Mouse (Mus musculus) bone marrow, adult 2 months (tissue): ENCODE results near the gene Pigp. TPM values are rescaled to one million over a fixed set of nuclear protein-coding genes. Genes with fewer than 3 reads are reported as not detected.

Experiments
- H3K27ac ChIP-seq: fragments of 200-500 bp; 2 replicates; pipeline ENCODE4 v1.5.1; 2012; ENCODE audit warnings: low read depth, mild to moderate bottlenecking, control low read depth, inconsistent platforms, low read length; ENCODE audit not compliant: control insufficient read depth, poor library complexity, insufficient read depth
- H3K4me1 ChIP-seq: fragments of 200-500 bp; 2 replicates; pipeline ENCODE4 v1.6.1; 2011; ENCODE audit warnings: low read length; ENCODE audit not compliant: control insufficient read depth, insufficient read depth
- H3K4me3 ChIP-seq: fragments of 200-500 bp; replicated peaks from 2 replicates; pipeline ENCODE3; 2011; ENCODE audit warnings: mild to moderate bottlenecking, low read depth, low read length, control low read depth; ENCODE audit not compliant: control insufficient read depth
- CTCF ChIP-seq: fragments of 200-500 bp; IDR thresholded peaks from 2 replicates; pipeline ENCODE4 v1.5.1; 2011; ENCODE audit warnings: low read length, control low read depth; ENCODE audit not compliant: control insufficient read depth, insufficient read depth
- POLR2A ChIP-seq: fragments of 200-500 bp; IDR thresholded peaks from 2 replicates; pipeline ENCODE4 v1.6.1; 2011; ENCODE audit warnings: low read depth, mild to moderate bottlenecking, control low read depth, low read length, borderline replicate concordance; ENCODE audit not compliant: control insufficient read depth
- WGBS: fragments of 180-500 bp; shearing (Covaris S2); methylation state at CpG from one replicate; pipeline ENCODE4 v1.1.7; 2018; 5-methylcytosine and 5-hydroxymethylcytosine counted together
- polyA plus RNA-seq: library from polyadenylated mRNA; stranded (reverse); fragments of >200 nt; gene quantifications from 2 replicates; pipeline ENCODE4 v1.2.4, GENCODE M21; 2011; ENCODE audit warnings: low replicate concordance; ENCODE audit not compliant: missing spikeins, insufficient read depth, insufficient read length

Gene Pigp
- polyA plus RNA-seq, 1 experiment = 13.0 TPM

DNA sequence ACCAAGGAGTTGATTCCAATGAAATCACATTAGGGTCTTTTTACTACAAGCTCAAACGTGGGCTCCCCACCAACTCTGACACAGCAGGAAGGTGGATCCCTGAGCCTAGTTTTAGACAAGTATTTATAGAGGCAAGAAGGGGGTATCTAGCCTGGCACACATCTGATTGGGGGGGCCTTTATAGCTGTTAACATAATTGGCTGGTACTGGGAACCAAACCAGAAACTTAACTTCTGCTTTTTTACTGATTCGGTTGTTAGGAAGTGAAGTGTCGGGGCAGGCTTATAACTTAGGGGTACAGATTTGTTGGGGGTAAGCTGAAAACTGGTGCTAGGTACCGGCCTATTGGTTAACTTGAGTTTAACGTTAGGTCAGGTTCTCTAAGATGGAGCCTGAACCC lies 51.4 kb downstream of the Pigp start:
- Histone ChIP-seq H3K4me3 (no peak overlapping the region), H3K4me1 (no peaks in the 10 kb centered on the region), H3K27ac (no peak overlapping the region)
- WGBS = 46% methylated on average over 5 of the region's 5 CpGs
- TF ChIP-seq CTCF (no peak), POLR2A (no peak)

- WGBS = 68% methylated on average over 5 of the region's 5 CpGs
- H3K4me3 ChIP-seq = no peak overlapping the region
- no peaks in the 10 kb centered on the region; the same call in 1 of the 2 replicates for H3K4me1 ChIP-seq
- TF ChIP-seq CTCF = no peak
- TF ChIP-seq POLR2A = no peak
- no peak overlapping the region for H3K27ac ChIP-seq
Measured at GRCm38 (mm10) chr16:94317752-94318151, 53.9 kb downstream of the Pigp start.

- H3K27ac ChIP-seq = no peak overlapping the region
- WGBS = 51% methylated on average over 1 of the region's 1 CpGs
- no peak for TF ChIP-seq CTCF
- no peak for TF ChIP-seq POLR2A
- H3K4me3 ChIP-seq = no peak overlapping the region
- no peaks in the 10 kb centered on the region; the same call in 1 of the 2 replicates for H3K4me1 ChIP-seq
Measured at GRCm38 (mm10) chr16:94315215-94315614, 56.4 kb downstream of the Pigp start.

DNA sequence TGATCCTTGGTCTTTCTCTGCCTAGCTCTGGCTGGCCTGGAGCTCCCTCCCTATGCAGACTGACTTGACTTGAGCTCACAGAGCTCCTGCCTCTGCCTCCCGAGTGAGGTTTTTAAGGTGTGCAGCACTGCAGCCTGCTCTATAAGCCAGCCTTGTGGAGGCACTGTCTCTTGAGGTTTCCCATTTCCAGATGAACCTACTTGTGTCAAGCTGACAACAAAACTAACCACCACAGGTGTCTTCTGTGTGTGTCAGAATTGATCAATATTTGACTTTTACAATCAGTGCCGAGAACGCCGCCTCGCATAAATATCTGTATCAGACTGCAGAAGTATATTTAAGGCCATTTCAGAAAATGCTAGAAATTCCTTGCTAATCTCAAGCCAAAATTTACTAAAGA lies 57.0 kb downstream of the Pigp start:
- no peak for TF ChIP-seq CTCF
- TF ChIP-seq POLR2A = no peak
- 91% methylated on average over 5 of the region's 5 CpGs for WGBS
- no peaks in the 10 kb centered on the region; the same call in 1 of the 2 replicates for H3K4me1 ChIP-seq
- H3K4me3 ChIP-seq = no peak overlapping the region
- no peak overlapping the region for H3K27ac ChIP-seq

DNA sequence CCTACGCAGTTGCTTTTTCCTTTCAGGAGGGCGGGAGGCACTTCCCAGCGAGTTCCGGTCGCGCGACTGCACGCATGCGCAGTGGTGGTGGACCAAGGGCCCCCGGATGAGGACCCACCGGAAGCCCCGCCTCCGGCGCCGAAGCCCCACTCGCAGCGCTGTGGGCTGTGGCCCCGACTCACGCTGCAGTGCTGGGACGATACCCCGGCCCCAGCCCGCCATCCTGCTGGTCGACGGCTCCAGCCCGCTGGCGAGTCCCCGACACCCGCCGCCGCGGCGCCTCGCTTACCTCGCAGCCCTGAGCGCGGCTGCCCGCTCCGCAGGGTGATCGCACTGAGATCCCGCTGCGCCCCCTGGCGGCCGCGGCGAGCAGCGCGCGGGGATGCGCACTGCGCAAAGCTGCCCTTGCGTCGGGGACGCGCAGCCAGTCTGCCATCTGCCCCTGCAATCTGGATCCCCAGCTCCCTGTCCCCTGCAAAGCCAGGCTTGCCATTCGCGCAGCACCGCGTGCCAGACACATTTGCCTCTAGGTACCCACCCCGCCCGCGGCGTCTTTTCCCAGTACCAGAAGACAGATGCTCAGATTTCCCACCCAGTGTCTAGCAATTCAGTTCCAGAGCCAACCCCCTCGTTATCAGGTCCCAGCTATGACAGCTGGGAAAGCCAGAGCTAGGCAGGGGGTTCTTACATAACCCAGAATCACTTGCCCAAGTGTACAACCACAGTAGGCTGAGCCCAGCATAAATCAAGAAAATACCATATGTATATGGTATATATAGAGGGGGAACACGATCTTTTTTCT lies 58.2 kb downstream of the Pigp start, which contains the start of gene Hlcs:
Hlcs (minus strand) TSS at position 343 of the 802 bp plus-strand sequence.
- peak within 1 kb of the TSS; percentile 95 for H3K27ac ChIP-seq
- 1% methylated on average over 64 of the region's 64 CpGs for WGBS
- TF ChIP-seq POLR2A = peak; percentile 57; the same call in 1 of the 2 replicates
- peak; percentile 85 for TF ChIP-seq CTCF
- H3K4me3 ChIP-seq = peak within 1 kb of the TSS; percentile 74
- no peaks in the 10 kb centered on the region; the same call in 1 of the 2 replicates for H3K4me1 ChIP-seq

DNA sequence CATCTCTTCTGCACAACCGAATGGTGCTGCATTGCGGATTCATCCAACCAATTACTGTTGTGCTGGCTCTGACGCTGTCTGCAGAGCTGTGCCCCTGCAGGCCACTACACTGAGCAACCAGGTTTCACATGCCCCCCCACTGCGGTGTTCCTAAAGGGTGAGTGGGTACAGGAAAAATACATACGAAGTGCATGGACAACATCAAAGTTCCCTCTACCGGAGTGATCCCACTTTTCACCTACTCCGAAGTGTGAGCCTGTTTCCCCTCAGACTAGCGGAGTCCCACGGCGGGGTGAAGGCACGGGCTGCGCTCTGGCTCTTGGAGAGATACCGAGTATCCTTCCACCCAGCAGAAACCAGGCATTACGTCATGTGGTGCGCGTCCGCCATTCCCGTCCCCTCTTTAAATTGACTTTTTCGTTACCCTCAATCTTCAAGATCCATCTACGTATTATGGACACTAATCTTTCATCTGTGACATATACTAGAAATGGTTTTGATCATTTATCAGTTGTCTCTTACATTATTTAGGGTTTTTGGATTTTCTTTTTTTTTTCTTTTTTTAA lies 58.9 kb downstream of the Pigp start:
- Histone ChIP-seq H3K4me1 (no peaks in the 10 kb centered on the region; the same call in 1 of the 2 replicates), H3K4me3 (peak overlapping the region; percentile 74), H3K27ac (peak overlapping the region; percentile 85)
- 0% methylated on average over 20 of the region's 20 CpGs for WGBS
- TF ChIP-seq CTCF = no peak
- 0 out of 2 replicates have a peak, but pooled peaks have one; percentile 37 for TF ChIP-seq POLR2A

DNA sequence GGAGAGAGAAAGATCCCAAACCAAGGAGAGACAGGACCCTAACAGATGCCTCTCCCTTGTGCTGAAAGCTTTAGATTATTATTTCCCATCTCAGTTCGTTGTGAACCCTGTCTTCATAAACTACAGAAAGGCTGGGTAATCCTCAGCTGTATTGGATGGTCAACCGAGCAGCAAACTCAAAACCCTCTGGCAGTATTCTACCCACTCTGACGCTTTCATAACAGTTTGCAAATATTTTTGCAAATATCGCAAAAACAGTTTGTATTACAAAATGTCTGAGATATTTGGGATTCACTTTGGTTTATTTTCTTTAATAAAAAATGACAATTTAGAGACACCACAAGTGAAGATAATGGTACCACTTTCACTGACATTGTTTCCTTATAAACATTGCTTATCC lies 59.7 kb downstream of the Pigp start:
- no peak for TF ChIP-seq CTCF
- no peak for TF ChIP-seq POLR2A
- Histone ChIP-seq H3K4me1 (no peaks in the 10 kb centered on the region; the same call in 1 of the 2 replicates), H3K4me3 (no peak overlapping the region), H3K27ac (no peak overlapping the region)
- WGBS = 77% methylated on average over 4 of the region's 4 CpGs

DNA sequence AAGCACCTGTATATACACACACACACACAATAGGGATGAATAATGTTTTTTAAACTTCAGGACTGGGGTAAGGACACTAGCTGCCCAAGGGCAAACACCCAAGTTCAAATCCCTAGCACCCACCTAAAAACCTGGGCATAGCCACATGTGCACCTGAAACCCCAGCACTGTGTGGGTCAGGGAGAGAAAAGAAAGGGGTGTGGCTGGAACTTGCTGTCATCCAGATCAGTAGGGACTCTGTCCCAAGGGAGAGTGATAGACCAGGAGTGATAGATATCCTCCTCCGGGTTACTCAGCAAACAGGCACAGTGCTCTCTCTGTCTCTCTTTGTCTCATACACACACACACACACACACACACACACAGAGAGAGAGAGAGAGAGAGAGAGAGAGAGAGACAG lies 60.2 kb downstream of the Pigp start:
- TF ChIP-seq CTCF (no peak), POLR2A (no peak)
- Histone ChIP-seq H3K4me3 (no peak overlapping the region), H3K4me1 (no peaks in the 10 kb centered on the region; the same call in 1 of the 2 replicates), H3K27ac (no peak overlapping the region)
- 75% methylated on average over 1 of the region's 1 CpGs for WGBS

- no peaks in the 10 kb centered on the region; the same call in 1 of the 2 replicates for H3K4me1 ChIP-seq
- WGBS = 92% methylated on average over 4 of the region's 4 CpGs
- no peak overlapping the region for H3K4me3 ChIP-seq
- TF ChIP-seq POLR2A (no peak), CTCF (no peak)
- H3K27ac ChIP-seq = no peak overlapping the region
Measured at GRCm38 (mm10) chr16:94309025-94309424, 62.6 kb downstream of the Pigp start.

Other genes starting within 250 kb of the Pigp start
- 7.0 and 7.5 TPM in 2 replicates for gene Hlcs, start 58.3 kb downstream of the Pigp start, polyA plus RNA-seq
- gene Ripply3, start 43.4 kb downstream of the Pigp start, polyA plus RNA-seq = 0.84 and 3.6 TPM in 2 replicates
- gene Ttc3, start 1.2 kb downstream of the Pigp start, polyA plus RNA-seq = 8.7 and 18.6 TPM in 2 replicates
- gene Vps26c, start 155.0 kb upstream of the Pigp start, polyA plus RNA-seq = 11.4 and 11.6 TPM in 2 replicates
- 15.7 and 21.2 TPM in 2 replicates for gene Dyrk1a, start 198.2 kb upstream of the Pigp start, polyA plus RNA-seq